Mouse (Mus musculus) spleen, postnatal 36 days (tissue): ENCODE measurements around the gene 1520401A03Rik.
A peak's percentile ranks its signal among the peaks of the same experiment; 100 is the strongest.

Experiments
- DNase-seq, 2 experiments: peaks; one replicate each; pipeline ENCODE4 v3.0.0; 2022; ENCODE audit warnings: low spot score in 2 of 2, mixed read lengths in 1 of 2

The 1520401A03Rik gene

DNA sequence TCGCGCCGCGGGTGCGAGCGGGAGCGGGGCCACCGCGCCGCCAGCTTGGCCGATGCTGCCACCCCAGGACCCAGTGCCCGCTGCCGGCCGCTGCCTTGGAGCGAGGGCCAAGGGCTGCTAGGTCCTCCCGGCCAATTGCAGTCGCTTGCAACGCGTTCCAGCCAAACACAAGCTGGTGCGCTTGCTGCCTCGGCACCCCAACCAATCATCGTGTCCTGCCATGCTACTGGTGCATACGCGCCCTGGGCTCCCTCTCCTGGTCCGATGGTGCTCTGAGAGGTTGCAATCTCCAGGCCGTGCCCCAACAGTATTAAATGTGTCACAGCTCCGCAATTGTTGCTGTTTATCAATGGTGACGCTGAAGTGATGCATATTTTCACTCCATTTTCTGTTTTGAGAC lies 22.5 kb downstream of the 1520401A03Rik start:
- DNase-seq: peak; percentile 83 to 84

DNA sequence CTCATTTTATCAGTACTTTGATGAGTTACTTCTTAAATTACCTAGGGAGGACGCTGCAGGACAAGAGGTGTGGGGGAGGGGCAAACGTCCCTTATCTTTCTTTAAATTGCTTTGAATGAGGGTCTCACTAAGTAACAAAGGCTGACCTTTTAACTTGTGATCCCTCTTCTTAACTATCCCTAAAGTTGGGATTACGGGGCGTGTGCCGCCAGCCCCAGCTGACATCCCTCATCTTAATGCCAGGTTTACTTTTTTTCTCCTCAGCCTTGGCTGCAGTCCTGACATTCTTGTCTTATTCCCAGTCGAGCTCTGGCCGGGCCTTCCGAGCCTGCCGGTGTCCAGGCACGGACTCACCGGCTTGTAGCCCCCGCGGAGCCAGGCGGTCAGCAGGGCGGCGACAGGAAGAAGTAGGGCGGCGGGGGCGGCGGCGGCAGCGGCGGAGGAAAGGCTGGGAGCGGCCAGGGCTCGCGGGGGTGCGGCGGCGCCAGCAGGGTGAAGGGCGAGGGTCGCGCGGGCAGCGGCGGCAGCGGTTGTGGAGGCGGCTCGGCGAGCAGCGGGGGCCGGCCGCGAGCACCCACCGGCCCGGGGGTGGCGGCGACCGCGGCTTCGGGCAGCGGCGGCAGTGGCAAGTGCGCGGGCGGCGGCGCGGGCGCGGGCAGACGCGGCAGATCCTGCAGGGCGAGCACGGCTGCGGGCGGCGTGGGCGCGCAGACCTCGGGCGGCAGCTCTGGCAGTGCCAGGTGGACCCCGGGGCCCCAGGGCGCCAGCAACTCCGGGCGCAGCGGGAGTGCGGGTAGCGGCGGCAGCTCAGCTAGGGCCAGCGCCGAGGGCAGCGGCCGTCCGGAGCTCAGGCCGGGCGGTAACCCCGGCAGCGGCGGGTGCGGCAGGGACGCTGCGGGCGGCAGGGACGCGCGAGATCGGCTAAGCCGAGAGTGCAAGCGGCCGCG lies 23.2 kb downstream of the 1520401A03Rik start:
- DNase-seq: no peak

DNA sequence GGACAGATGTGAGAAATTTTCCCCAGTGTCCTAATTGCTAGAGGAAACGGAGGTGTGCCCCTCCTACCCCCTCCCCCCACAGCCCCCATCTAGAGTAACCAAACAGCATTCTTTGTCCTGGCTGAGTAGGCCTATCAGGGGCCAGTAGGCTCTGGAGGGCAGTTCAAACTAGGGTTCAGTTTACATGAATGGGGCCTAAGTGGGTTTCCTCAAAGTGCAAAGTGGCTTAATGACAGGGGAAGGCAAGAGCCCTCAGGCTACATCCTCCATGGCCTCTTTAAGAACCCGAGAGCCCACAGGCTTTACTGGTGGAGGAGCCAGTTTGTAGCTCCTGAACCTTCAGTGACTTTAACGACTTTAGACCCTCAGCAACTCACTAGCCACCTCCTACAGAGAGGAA lies 26.8 kb downstream of the 1520401A03Rik start:
- DNase-seq: no peak

DNA sequence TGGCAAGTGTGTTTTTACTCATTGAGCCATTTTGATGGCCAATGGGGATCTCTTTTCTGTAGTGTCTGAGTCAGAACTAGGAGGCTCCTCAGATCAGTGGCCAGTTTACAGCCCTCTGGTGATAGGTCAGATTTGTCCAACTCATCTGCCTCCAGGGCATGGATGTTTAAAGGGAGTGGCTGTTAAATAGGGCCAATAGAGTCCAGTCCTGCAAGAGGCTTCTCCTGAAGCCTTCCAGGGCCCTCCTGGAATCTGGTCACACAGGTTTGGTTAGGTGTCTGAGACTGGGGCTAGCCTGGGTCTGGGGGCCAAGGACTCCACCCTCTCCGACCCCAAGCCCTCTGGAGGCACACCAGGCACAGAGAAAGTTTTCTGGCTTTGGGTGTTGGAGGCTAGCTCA lies 28.1 kb downstream of the 1520401A03Rik start:
- DNase-seq: no peak

DNA sequence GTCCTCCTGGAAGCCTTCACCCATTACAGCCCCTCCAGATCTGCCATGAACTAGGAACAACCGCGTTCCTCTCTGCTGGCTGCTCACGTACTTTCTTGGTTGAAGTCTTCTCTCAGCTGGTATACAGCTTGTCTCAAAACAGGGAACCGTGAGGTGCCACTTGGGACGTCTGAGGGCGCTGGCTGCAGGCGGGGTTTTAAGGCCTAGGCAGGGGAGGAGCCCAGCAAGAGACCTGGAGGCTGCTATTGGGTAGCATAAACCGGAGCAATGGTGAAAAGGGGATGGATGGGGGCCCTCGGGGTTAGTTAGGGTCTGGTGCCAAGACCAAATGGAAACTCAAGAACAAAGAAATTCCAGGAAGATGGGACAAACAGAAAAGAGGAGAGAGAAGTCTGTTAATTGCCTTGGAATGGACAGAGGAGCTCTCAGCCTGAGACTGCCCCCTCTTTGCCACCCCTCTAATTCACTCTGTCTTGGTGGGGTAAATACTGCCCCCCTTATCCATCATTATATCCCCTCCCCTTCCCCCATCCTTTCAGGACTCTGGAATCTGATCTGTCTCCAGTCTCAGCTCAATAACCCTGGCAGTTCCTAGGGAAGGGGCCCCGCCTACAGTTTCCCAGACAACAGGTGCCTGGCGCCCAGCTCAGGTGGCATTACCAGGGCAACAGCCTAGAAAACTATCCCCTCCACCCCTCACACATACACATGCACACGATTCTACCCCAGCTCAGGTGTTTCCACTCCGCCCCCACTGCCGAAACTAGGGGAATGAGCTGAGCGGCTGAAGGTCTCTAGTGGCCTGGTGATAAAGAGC lies 38.5 kb downstream of the 1520401A03Rik start, which contains the start of gene Cldn9:
Gene Cldn9, minus strand, starts transcription at position 171 of the 817 bp plus-strand sequence.
- DNase-seq: no peak

DNA sequence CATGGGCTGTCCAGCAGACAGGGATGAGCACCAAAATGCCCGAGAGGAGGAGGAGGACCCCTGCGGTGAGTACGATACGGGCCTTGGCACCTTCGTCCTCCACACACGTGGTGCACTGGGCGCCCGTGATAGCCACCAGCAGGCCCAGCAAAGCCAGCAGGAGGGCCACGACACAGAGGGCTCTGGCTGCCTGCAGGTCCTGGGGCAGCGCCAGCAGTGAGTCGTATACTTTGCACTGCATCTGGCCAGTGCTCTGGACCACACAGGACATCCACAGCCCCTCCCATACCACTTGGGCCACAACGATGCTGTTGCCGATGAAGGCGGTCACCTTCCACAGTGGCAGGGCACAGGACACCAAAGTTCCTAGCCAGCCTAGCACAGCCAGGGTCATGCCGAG lies 39.4 kb downstream of the 1520401A03Rik start:
- DNase-seq: no peak

DNA sequence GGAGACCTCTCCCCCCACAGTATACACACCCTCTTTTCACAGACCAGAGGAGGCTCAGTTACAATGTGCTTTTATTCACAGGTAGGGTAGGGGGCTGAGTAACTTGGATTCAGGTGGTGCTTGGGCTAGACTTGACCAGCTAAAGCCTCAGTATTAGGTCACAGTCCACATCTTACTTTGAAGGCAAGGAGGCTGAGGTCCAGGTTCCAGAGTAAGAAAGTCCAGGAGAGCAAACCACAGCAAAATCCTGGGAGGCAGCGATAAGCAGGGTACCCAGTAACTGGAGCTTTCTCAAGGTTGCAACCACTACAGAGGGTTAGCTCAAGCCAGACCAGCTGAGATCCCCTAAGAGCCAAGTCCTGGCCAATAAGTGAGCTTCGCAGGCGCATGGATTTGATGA lies 40.1 kb downstream of the 1520401A03Rik start:
- no peak for DNase-seq

DNA sequence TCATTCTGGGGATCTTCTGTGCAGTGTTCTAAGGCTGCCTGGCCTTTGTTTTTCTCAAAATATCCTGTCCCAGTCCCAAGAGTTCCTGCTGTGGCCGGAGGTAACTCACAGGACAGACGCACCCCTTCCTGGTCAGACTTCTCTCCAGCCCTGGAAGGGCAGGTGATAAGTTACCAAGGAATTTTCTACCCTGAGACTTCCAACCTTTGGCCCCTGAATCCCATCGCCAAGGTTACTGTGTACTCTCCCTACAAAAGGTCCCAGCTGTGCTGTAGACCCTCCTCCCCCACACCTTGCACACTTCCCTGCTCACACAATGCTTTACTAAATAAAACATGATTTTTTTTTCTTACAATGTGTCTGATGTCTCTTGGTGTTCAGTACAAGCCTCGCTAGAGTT lies 40.5 kb downstream of the 1520401A03Rik start:
- DNase-seq: no peak

DNA sequence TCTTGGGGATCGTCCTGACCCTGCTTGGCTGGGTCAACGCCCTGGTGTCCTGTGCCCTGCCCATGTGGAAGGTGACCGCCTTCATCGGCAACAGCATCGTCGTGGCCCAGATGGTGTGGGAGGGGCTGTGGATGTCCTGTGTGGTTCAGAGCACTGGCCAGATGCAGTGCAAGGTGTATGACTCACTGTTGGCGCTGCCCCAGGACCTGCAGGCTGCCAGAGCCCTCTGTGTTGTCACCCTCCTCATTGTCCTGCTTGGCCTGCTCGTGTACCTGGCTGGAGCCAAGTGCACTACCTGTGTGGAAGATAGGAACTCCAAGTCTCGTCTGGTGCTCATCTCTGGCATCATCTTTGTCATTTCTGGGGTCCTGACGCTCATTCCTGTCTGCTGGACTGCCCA lies 41.5 kb downstream of the 1520401A03Rik start:
- no peak for DNase-seq

DNA sequence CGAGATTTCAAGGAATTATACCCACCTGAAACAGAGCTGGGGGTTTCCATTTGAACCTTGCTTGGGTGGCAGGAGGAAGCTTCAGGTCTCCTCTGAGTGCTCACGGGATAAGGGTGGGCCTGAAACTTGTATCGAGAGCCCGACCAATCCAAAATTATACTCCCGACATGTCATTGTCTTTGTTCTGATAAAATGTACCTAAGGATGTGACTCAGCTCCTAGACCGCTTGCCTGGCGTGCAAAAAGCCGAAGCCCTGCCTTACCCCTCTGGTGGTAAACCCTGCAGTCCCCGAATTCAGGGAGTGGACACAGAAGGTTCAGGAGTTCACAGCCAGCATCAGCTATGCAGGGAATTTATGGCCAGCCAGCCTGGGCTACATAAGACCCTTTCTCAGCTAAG lies 42.2 kb downstream of the 1520401A03Rik start:
- DNase-seq: no peak

DNA sequence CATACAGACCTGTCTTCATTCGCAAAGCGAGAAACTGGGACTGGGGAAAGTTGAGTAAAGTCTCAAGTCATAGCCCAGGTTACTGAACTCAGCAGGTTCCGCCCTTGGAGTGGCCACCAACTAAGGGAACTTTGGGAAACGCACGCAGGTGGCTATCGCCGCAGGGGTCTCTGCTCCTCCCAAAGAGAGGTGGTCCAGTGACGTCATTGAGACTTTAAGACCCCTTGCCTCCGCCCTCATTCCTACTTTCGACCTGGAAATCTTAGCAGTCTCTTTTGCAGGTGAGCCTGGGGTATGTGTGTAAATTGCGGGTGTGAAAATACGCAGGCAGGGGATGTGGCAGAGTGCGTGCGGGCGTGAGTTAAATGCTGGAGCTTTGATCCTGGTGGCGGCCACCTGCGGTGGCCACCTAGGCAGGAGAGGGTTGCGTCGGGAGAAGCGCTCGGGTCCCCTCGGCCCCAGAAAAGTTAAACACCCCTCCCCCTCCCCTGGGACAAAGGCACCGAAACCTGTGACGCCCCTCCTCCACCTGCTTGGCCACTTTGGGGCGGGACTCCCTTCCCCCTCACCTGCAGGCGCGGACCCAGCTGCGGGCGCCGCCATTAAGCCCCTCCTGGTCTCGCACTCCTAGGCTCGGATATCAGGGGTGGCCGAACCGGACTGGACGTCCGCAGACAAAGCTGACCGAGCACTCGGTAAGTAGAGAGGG lies 43.3 kb downstream of the 1520401A03Rik start, which contains the start of gene Cldn6:
Gene Cldn6, plus strand, starts transcription at position 123 of the 709 bp plus-strand sequence.
- no peak for DNase-seq

DNA sequence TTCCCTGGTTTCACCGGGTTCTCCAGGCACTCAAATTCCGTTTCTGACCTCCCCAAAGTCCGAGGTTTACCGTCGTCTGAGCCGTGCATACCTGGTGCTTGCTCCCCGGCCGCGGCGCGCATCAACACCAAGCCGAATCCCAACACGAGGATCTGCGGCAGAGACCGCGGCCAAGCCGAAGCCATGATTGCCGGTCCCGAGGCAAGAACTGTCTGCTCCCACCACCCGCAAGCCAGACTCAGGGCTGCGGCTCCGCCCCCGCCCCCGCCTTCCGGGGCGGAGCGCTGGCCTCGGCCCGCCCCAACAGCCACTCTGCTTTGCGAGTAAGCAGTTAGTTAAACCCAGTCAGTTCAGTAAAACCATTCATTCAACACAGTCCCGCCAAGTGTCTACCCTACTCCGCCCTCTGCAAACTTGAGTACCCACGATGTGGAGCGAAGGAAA lies 45.3 kb downstream of the 1520401A03Rik start, which contains the start of gene Tnfrsf12a:
Gene Tnfrsf12a, minus strand, starts transcription at position 233 of the 444 bp plus-strand sequence.
- peak; percentile 86 to 89 for DNase-seq

DNA sequence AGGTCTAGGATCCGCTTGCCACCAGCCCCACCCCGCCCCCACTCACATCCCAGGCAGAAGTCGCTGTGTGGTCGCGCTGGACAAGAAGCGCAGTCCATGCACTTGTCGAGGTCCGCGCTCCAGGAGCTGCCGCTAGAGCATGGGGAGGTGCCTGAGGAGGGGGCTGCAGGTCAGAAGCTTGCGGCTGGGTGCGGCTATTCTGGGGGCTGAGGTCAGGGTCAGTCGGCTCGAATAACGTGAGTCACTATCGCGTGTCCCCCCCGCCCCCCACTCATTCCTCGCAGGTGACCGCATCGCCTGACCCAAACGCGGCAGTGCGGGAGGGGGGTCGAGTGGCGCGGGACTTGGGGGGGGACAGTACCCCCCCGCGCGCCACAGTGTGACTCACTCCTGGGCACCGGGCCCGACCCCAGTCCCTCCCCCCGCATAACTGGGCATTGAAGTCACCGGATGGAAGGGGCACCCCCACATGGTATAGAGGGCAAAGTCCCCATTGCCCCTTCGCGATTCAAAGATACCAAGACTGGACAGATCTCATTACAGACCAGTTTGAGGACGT lies 46.0 kb downstream of the 1520401A03Rik start:
- DNase-seq: no peak

DNA sequence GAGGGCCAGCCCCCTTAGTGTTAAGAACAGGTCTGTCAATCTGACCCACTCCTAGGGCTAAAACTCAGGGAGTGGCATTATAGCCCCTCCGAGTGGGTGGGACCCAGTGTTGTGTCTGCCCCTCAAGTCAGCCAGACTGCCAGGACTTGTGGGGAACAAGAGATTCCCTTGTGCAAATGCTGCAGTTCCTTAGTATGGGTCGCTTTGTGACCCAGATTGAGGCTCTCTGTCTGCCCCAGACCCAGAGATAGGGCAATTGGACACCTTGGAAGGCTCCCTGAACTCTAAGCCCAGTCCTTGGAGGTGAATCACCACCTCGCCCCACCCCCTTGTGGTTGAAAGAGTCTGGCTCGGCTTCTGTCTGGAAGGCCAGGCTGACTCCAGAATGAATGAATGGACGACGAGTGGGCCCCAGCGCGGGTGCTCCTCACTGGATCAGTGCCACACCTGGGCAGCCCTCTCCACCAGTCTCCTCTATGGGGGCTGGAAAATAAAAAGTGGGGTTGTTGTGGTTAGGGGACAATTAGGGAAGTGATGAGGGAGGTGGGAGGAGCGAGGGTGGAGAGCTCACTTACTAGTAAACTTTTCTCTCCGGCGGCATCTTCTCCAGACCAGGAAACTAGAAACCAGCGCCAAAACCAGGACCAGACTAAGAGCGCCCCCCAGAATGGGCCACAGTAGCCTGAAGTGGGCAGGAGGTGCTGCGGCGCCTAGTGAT lies 46.9 kb downstream of the 1520401A03Rik start:
- DNase-seq: no peak

DNA sequence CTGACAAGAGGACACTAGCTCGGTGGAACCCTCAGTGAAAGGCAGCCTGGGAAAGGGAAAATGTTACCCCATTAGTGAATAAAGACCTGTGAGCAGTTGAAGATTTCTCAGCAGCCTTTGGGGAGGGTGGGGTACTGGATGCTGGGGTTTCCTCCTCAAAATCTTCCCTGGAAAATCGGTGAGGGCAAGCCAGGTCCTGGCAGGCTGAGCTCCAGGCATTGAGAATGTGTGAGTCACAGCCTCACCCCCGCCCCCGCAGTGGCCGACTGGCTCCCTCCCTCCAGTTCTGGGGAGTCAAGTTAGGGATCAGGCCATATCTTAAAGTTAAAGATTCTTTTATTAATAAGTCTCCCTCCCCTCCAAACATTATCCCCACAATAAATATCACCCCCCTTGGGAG lies 47.5 kb downstream of the 1520401A03Rik start:
- no peak for DNase-seq

DNA sequence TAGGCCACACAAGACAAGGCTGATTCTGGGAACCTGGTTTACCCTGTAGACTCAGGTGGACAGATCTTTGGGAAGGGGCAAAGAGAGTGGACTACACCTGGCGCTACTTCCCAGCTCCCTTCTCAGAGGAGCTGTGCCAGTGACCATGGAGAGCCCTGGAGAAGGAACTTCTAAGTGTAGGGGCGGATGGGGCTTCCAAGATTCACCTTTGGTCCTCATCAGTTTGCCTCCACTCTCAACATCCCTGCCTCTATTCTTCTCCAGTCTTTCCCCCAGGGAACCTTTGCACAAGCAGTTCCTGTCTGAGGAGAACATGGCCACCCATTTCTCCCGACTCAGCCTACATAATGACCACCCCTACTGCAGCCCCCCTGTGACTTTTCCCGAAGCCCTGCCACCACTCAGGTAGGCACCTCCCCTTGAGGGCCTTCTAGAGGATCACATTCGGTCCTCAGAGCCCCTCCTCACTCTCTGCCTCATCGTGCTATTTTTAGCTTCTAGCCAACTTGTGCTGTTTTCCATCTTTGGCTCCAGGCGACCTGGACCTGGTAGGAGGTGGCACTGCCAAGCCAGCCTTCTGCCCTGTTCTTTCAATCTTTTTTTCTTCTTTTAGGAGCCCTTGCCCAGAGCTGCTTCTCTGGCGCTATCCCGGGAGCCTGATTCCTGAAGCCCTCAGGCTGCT lies 48.2 kb downstream of the 1520401A03Rik start:
- no peak for DNase-seq

DNA sequence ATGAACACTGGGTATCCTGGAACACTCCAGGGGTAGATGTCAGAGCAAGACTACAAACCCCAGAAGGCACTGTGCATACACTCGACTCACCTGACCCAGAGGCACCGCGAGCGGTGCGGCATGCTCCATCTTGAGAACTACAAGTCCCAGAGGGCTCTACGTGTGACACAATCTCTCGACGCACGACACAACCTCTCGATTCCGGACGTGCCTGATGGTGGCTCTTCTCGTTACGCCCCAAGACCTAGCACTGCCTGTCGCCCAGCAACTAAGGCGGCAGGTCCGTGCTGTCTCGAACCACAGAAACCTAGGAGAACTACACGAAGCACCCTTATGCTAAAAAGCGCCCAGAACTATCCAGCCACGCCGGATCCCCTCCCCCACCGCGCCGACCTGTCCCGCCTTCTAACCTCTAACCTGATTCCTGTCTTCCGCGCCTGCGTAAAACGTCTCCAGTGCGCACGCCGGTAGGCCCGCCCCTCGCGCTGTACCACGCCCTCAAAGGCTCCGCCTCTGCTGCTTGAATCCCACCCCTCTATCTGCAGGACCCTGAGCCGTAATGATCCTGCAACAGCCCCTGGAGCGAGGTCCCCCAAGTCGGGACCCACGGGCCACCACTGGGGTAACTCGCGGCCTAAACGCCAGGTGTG lies 49.0 kb downstream of the 1520401A03Rik start, which contains the start of the genes Hcfc1r1 and Thoc6:
Gene Hcfc1r1, plus strand, starts transcription at position 173 of the 650 bp plus-strand sequence.
Gene Thoc6, minus strand, starts transcription at position 459 of the 650 bp plus-strand sequence.
- peak; percentile 91 to 95 for DNase-seq

DNA sequence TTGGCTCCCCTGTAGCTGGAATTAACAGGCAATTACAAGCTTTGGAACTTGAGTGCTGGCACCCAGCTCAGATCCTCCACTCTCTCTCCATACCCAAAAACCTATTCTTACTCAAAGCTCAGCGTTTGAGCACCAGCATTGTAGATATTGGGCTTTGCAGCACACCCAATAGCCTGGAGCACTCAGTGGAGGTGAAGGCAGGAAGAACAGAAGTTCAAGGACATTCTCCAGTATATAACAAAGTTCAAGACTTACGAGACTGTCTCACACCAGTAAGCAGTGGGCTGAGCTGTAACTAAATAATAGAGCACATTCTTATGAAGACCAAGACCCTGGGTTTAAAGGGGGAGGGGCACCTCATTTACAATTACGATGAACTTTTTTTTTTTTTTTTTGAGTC lies 49.8 kb downstream of the 1520401A03Rik start:
- no peak for DNase-seq

DNA sequence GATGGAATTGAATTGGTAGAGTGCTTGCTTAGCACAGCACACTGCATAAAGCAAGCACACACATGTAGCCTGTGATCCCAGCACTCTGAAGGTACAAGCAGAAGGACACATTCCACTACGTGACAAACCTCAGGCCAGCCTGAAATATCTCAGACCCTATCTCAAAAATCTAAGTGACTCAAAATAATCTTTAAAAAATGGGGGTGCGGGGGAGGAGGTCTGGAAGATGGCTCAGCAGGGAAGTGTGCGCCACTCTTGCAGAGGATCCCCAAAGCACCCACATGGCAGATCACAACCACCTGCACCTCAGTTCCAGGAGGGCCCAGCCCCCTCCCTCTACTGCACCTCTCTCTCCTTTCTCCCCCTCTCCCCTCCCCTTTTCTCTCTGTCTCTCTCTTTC lies 51.1 kb downstream of the 1520401A03Rik start:
- no peak for DNase-seq
